Mouse (Mus musculus) heart, adult 2 months (tissue): ENCODE measurements around the gene Xrcc1. TPM values are rescaled to one million over a fixed set of nuclear protein-coding genes. Genes with fewer than 3 reads are reported as not detected.
A peak's percentile ranks its signal among the peaks of the same experiment; 100 is the strongest.

Experiments used
- DNase-seq, 2 experiments: peaks; one replicate each; pipeline ENCODE4 v3.0.0; 2021
- H3K27ac ChIP-seq: fragments of 200-600 bp; 2 replicates; pipeline ENCODE4 v1.8.1; 2022
- H3K27me3 ChIP-seq: fragments of 200-500 bp; 2 replicates; pipeline ENCODE4 v1.6.1; 2012; ENCODE audit warnings: mild to moderate bottlenecking, low read length, inconsistent platforms, mixed read lengths; ENCODE audit not compliant: control insufficient read depth, insufficient read depth
- H3K36me3 ChIP-seq: fragments of 200-500 bp; 2 replicates; pipeline ENCODE4 v1.6.1; 2012; ENCODE audit warnings: low read length, inconsistent platforms; ENCODE audit not compliant: control insufficient read depth, insufficient read depth
- H3K4me1 ChIP-seq: fragments of 200-500 bp; 2 replicates; pipeline ENCODE4 v1.6.1; 2011; ENCODE audit warnings: low read length; ENCODE audit not compliant: control insufficient read depth, insufficient read depth
- H3K4me3 ChIP-seq: fragments of 200-600 bp; 2 replicates; pipeline ENCODE4 v1.8.1; 2022
- H3K79me2 ChIP-seq: fragments of 200-500 bp; replicated peaks from 2 replicates; pipeline ENCODE4 v1.6.1; 2012; ENCODE audit warnings: mild to moderate bottlenecking, inconsistent platforms, low read length, moderate library complexity, mixed read lengths; ENCODE audit not compliant: control insufficient read depth, insufficient read depth
- H3K9ac ChIP-seq: fragments of 200-500 bp; 2 replicates; pipeline ENCODE4 v1.6.1; 2012; ENCODE audit warnings: low read depth, mild to moderate bottlenecking, control low read depth, inconsistent platforms, low read length, mixed read lengths
- CTCF ChIP-seq: fragments of 200-600 bp; IDR thresholded peaks from 2 replicates; pipeline ENCODE4 v1.8.1; 2022; ENCODE audit warnings: antibody characterized with exemption, mild to moderate bottlenecking, moderate library complexity
- EP300 ChIP-seq: fragments of 200-500 bp; IDR thresholded peaks from 2 replicates; pipeline ENCODE4 v1.6.1; 2011; ENCODE audit warnings: low read depth, low read length, control low read depth; ENCODE audit not compliant: insufficient read depth
- POLR2A ChIP-seq: fragments of 200-500 bp; IDR thresholded peaks from 2 replicates; pipeline ENCODE4 v1.6.1; 2011; ENCODE audit warnings: mild to moderate bottlenecking, low read depth, low read length, control low read depth; ENCODE audit not compliant: insufficient read depth
- WGBS: fragments of 180-500 bp; shearing (Covaris S2); methylation state at CpG from one replicate; pipeline ENCODE4 v1.1.7; 2018; 5-methylcytosine and 5-hydroxymethylcytosine counted together
- intact Hi-C: fragments of 180-260 bp; cut with DNase I; formaldehyde crosslinking; loops from one replicate; pipeline ENCODE4 v1.15.1; 2025
- polyA plus RNA-seq: library from polyadenylated mRNA; depleted of rRNA; stranded (reverse); fragments of >200 nt; gene quantifications from 2 replicates; pipeline ENCODE4 v1.2.3, GENCODE M21; 2012
- total RNA-seq, 2 experiments: library from RNA; stranded (reverse); gene quantifications; 2 replicates each; pipeline ENCODE4 v1.2.3; 2021

The Xrcc1 gene
- total and polyA plus RNA-seq, 3 experiments, result 21.8 to 25.6 (median 25.0) TPM

DNA sequence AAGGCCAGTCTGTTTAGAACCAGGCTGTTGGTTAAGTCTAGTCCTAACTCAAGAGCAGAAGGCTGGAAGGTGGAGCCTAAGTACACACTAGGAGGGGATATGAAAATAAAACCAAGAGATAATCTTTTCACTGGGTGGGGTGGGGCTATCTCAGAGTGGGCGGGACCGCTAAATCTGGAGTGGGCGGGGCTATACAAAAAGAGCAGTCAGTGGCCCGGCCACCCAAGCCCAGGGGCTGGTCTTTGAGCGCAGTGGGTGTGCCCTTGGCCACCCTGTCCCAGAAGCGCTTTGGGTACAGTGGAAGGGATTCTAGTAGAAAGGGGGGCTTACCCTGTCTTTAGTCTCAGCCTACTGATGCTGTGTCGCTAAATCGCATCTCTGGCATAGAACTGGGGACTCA lies 40.7 kb downstream of the Xrcc1 start:
- DNase-seq, result no peak
- WGBS, result 12% methylated on average over 8 of the region's 8 CpGs
- H3K27ac ChIP-seq, result no peak overlapping the region
- no peaks in the 10 kb centered on the region for H3K36me3 ChIP-seq
- intact Hi-C loops, result no loop called here
- no peak for TF ChIP-seq CTCF
- TF ChIP-seq POLR2A, result no peak
- TF ChIP-seq EP300, result no peak
- no peaks in the 10 kb centered on the region for H3K79me2 ChIP-seq
- H3K27me3 ChIP-seq, result peaks cover 1% of the 10 kb centered on the region; the same call in 1 of the 2 replicates
- H3K9ac ChIP-seq, result no peak overlapping the region
- H3K4me3 ChIP-seq, result no peak overlapping the region
- no peaks in the 10 kb centered on the region; the same call in 1 of the 2 replicates for H3K4me1 ChIP-seq

DNA sequence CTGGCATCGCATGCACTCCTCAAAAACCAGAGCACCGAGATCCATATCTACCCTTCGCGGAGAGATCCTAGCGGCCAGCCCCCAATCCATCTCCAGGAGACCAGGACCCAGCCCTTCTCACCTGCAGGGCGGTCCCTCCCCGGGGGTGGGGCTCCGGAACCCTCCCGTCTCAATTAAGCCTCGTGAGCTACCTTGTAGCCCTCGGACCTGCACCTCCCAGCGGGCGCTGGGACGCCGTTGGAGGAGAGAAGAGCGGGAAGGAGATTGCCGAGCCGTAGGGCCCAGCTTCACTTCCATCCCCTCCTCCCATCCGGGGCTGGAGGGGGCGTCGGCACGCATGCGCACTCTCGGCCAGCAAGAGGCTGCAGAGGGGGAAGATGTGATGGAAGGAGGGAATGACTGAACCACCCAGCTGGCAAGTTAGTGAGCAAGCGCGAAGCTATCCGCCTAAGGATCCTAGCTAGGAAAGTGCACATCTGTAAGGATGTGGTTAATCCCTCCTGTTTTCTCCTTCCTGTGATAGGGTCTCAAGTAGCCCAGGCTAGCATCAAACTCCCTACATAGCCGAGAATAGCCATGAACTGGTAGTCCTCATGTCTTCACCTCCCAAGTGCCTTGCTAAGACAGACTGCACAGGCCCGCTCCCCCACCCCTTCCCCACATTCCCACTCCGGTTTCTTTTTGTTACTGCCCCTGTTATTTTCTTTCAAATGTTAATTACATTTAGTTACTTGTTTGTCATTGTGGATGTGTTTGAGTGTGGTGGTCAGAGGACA lies 41.4 kb downstream of the Xrcc1 start, which contains the start of the genes Ethe1 and Zfp575:
Gene Ethe1, plus strand, starts transcription at position 214 of the 776 bp plus-strand sequence.
Gene Zfp575, minus strand, starts transcription at position 312 of the 776 bp plus-strand sequence.
- Histone ChIP-seq H3K27ac (no peak within 1 kb of the TSS), H3K27me3 (peaks cover 1% of the 10 kb centered on the region; the same call in 1 of the 2 replicates), H3K9ac (peak within 1 kb of the TSS; percentile 8; the same call in 1 of the 2 replicates), H3K79me2 (no peaks in the 10 kb centered on the region), H3K4me1 (no peaks in the 10 kb centered on the region; the same call in 1 of the 2 replicates), H3K4me3 (peak within 1 kb of the TSS; percentile 32; the same call in 1 of the 2 replicates), H3K36me3 (no peaks in the 10 kb centered on the region)
- 11% methylated on average over 30 of the region's 30 CpGs for WGBS
- peak; percentile 44 to 54 for DNase-seq
- intact Hi-C loops, result no loop called here
- TF ChIP-seq EP300 (no peak), CTCF (no peak), POLR2A (no peak)

DNA sequence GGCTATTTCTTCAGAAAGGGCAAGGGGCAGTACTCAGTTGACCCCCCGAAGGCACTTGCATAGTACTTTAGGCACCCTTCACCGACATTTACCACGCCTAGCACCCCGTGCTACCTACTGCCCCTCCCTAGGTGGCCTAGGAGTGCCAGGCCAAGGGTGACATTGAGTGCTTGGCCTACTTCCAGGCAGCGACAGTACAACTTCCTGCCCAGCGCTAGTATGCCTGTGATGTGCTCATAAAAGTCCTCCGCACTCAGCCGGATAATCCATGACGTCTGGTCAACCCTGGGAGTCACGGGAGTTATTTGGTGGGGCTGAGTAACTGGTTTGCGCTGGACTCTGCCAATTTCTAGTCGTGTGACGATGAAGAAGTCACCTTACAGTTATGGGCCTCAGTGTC lies 42.2 kb downstream of the Xrcc1 start:
- H3K9ac ChIP-seq, result no peak overlapping the region
- WGBS, result 28% methylated on average over 13 of the region's 13 CpGs
- H3K79me2 ChIP-seq, result no peaks in the 10 kb centered on the region
- no peaks in the 10 kb centered on the region for H3K36me3 ChIP-seq
- no peaks in the 10 kb centered on the region; the same call in 1 of the 2 replicates for H3K4me1 ChIP-seq
- peaks cover 1% of the 10 kb centered on the region; the same call in 1 of the 2 replicates for H3K27me3 ChIP-seq
- intact Hi-C loops, result no loop called here
- TF ChIP-seq POLR2A (no peak), CTCF (peak; percentile 11; the same call in 1 of the 2 replicates)
- peak; percentile 47 to 48 for DNase-seq
- no peak overlapping the region for H3K27ac ChIP-seq
- no peak overlapping the region for H3K4me3 ChIP-seq

DNA sequence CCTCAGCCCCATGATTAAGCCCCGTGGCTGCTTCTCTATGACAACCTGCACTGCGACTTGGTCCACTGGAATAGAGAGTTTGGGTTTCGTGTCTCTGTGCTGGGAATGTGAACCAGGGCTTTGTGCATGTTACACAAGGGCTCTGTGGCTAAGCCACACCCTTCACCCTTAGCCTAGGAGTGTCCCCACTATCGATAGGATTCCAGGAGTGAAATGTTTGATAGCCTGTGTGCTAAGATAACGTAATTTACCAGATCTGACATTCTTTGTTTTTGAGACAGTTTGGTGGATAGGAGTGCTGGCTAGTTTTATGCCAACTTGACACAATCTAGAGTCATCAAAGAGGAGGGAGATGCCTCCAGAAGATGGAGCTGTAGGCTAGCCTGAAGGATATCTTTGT lies 45.6 kb downstream of the Xrcc1 start:
- peaks cover 1% of the 10 kb centered on the region; the same call in 1 of the 2 replicates for H3K27me3 ChIP-seq
- DNase-seq, result no peak
- TF ChIP-seq CTCF (no peak), POLR2A (no peak), EP300 (no peak)
- H3K27ac ChIP-seq, result no peak overlapping the region
- intact Hi-C loops, result loop anchor here (5.0 kb wide), 1 partner anchor 59 kb away; the partner anchor contains the start of gene Irgq
- H3K4me3 ChIP-seq, result no peak overlapping the region
- H3K36me3 ChIP-seq, result no peaks in the 10 kb centered on the region
- no peaks in the 10 kb centered on the region for H3K79me2 ChIP-seq
- H3K4me1 ChIP-seq, result no peaks in the 10 kb centered on the region; the same call in 1 of the 2 replicates
- WGBS, result 66% methylated on average over 5 of the region's 5 CpGs
- no peak overlapping the region for H3K9ac ChIP-seq

DNA sequence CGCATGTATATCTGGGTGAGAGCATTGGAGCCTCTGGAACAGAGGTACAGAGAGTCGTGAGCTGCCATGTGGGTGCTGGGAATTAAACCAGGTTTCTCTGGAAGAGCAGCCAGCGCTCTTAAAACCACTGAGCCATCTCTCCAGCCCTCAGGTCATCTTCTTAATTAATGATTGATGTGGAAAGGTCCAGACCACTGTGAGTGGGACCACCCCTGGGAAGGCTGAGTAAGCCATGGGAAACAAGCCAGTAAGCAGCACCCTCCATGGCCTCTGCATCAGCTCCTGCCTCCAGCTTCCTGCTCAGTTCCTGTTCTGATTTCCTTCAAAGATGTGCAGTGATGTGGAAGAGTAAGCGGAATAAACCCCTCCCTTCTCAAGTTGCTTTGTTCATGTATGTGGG lies 46.1 kb downstream of the Xrcc1 start:
- TF ChIP-seq CTCF, result no peak
- 51% methylated on average over 4 of the region's 4 CpGs for WGBS

DNA sequence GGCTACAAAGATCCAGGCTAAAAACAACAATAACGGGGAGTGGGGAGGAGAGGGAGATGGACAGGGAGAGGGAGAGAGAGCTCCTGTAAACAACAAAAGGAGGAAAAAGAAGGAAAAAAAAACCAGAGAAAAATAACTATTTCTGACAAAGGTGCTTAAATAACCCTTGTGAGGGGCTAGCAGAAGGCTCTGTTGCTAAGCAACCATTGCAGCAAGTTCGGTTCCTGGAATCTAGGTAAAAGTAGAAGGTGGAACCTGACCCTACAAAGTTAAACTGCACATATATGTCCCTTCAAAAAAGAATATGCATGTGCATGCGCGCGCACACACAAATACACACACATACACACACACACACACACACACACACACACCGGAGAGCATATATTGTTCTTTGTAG lies 46.7 kb downstream of the Xrcc1 start:
- no peak overlapping the region for H3K4me3 ChIP-seq
- TF ChIP-seq CTCF, result no peak
- no peak for TF ChIP-seq EP300
- no peak for TF ChIP-seq POLR2A
- no peak overlapping the region for H3K27ac ChIP-seq
- no peak overlapping the region for H3K9ac ChIP-seq
- no peaks in the 10 kb centered on the region for H3K27me3 ChIP-seq
- H3K4me1 ChIP-seq, result no peaks in the 10 kb centered on the region
- DNase-seq, result no peak
- 82% methylated on average over 6 of the region's 6 CpGs for WGBS
- no peaks in the 10 kb centered on the region for H3K79me2 ChIP-seq
- intact Hi-C loops, result loop anchor here (5.0 kb wide), 1 partner anchor 60 kb away; the partner anchor contains the start of gene Irgq
- H3K36me3 ChIP-seq, result no peaks in the 10 kb centered on the region

More for the DNA sequence above, 46.1 kb downstream of the Xrcc1 start:
- H3K9ac ChIP-seq, result no peak overlapping the region
- H3K27ac ChIP-seq, result no peak overlapping the region
- no peaks in the 10 kb centered on the region for H3K36me3 ChIP-seq
- no peaks in the 10 kb centered on the region for H3K79me2 ChIP-seq
- intact Hi-C loops, result loop anchor here (5.0 kb wide), 1 partner anchor 60 kb away; the partner anchor contains the start of gene Irgq
- no peak for DNase-seq
- H3K4me1 ChIP-seq, result no peaks in the 10 kb centered on the region; the same call in 1 of the 2 replicates
- H3K27me3 ChIP-seq, result peaks cover 1% of the 10 kb centered on the region; the same call in 1 of the 2 replicates
- no peak overlapping the region for H3K4me3 ChIP-seq
